Mouse (Mus musculus): ENCODE measurements at regions not wholly inside any gene's neighbourhood (a gene's known extent, or its start where the extent isn't known, plus 50 kb on each side); places are given as distances from the start of the nearest gene placed in this dataset.
A peak's percentile ranks its signal among the peaks of the same experiment; 100 is the strongest.

DNA sequence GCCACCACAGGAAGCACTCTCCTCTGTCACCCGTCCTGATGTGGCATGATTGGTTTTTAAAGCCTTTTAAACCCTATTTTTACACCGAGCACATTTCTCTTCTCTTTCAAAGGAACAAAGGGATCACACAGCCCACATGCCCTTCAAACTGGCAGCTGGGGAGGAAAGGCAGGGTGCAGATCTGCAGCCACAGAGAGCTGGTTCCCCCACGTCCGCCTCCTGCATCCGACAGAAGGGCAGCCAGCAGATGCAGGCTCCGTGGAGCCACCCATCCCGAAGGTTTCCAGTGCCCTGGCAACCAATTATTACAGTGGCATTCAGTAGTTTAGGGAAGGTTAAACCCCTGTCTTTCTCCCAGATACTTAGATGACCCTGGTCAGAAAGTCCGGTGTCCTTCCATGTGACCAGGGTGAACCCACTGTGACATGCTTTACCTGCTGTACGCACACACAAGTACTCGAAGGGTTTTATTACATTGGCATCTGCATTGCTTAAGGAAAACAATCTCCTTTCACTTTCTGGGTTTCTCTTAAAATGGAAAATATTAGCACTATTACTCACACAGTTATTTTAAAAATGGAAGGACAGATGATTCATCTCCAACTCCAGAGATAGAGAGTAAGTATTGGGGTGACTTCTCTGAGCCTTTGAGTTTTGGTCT, 156.7 kb upstream of the Ubl3 start:
- Histone ChIP-seq H3K4me3 (replicated peaks) (no peak overlapping the region), H3K36me3 (replicated peaks) (no peaks in the 10 kb centered on the region), H3K27ac (no peak overlapping the region), H3K27me3 (no peaks in the 10 kb centered on the region), H3K4me2 (no peak overlapping the region), H3K9me3 (no peaks in the 10 kb centered on the region), H3K9ac (no peak overlapping the region), H3K4me1 (peaks cover 19% of the 10 kb centered on the region)
- ATAC-seq (ENCODE audit: low FRiP score): 0 out of 2 replicates have a peak, but pooled peaks have one; percentile 39
- WGBS: 34% methylated on average over 10 of the region's 10 CpGs

DNA sequence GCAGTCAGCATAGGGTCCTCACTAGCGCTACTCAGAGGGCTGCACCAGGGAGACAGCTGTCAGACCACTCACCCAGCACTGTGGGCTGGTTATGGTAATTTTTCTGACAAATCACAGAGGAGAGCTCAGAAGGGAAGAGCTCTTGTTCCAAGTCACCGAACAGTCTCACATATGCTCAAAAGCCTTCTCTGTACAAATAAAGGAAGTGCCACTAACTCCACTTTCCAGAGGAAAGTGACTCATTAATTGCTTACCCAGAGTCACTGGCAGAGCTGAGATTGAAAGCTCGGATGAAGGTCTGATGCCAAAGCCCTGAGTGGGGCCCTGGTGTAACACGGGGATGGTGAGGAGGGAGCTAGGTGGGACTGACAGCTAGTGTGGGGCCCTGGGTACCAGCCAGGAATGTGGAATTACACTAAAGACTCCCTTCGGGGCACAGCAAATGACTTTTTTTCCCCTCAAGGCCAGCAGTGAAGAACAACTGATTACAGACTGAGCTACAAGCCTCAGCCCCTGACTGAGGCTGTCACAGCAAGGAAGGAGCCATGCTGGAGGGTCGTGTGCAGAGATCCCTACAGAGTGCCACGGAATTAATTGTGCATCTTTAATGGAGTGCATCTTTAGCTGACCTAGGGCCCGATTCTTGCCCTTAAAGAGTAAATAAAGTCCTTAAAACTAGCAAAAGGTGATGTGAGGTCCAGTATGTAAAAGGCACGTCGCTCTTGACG, 155.6 kb upstream of the Ubl3 start:
- Histone ChIP-seq H3K4me3 (replicated peaks) (no peak overlapping the region), H3K9me3 (no peaks in the 10 kb centered on the region), H3K9ac (no peak overlapping the region), H3K27ac (peak overlapping the region; percentile 54; the same call in 1 of the 2 replicates), H3K27me3 (no peaks in the 10 kb centered on the region), H3K36me3 (replicated peaks) (no peaks in the 10 kb centered on the region), H3K4me1 (peaks cover 19% of the 10 kb centered on the region), H3K4me2 (peak overlapping the region; percentile 3; the same call in 1 of the 2 replicates)
- ATAC-seq (ENCODE audit: low FRiP score): peak; percentile 65
- 26% methylated on average over 11 of the region's 11 CpGs for WGBS

- H3K4me3 ChIP-seq (replicated peaks): no peak overlapping the region
- H3K4me2 ChIP-seq: no peak overlapping the region
- peaks cover 19% of the 10 kb centered on the region for H3K4me1 ChIP-seq
- no peaks in the 10 kb centered on the region for H3K27me3 ChIP-seq
- H3K27ac ChIP-seq: 0 out of 2 replicates have a peak overlapping the region, but pooled peaks have one; percentile 54
- H3K9ac ChIP-seq: no peak overlapping the region
- no peaks in the 10 kb centered on the region for H3K36me3 ChIP-seq (replicated peaks)
- ATAC-seq (ENCODE audit: low FRiP score): no peak
- 91% methylated on average over 12 of the region's 12 CpGs for WGBS
- no peaks in the 10 kb centered on the region for H3K9me3 ChIP-seq
Observed at GRCm38 (mm10) chr5:148707335-148707734, 154.7 kb upstream of the Ubl3 start.

- ATAC-seq (ENCODE audit: low FRiP score): no peak
- Histone ChIP-seq H3K4me3 (replicated peaks) (no peak overlapping the region), H3K9ac (no peak overlapping the region), H3K27ac (no peak overlapping the region), H3K36me3 (replicated peaks) (no peaks in the 10 kb centered on the region), H3K4me2 (no peak overlapping the region), H3K9me3 (no peaks in the 10 kb centered on the region), H3K27me3 (no peaks in the 10 kb centered on the region), H3K4me1 (peaks cover 19% of the 10 kb centered on the region)
- WGBS: 90% methylated on average over 16 of the region's 16 CpGs
Observed at GRCm38 (mm10) chr5:148706323-148707120, 153.9 kb upstream of the Ubl3 start.

DNA sequence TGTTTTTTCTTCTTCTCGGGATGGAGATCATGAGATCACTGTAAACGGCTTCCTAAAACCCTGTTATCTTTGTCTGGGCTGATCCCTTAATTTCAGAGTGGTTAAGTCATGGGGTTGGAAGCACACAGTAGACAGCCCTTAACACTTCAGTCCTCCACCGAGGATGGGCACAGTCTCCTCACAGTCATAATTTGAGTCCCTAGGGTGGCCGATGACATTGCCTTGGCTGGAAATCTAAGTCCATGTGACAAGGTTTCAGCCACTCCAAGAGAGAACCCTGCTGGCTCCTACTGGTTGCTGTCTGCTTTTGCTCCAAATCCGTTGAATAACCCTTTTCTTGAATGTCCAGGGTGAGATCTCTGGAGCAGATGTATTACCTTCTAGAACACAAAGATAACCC, 152.2 kb upstream of the Ubl3 start:
- ATAC-seq (ENCODE audit: low FRiP score): no peak
- no peak overlapping the region for H3K4me2 ChIP-seq
- no peaks in the 10 kb centered on the region for H3K36me3 ChIP-seq (replicated peaks)
- WGBS: 74% methylated on average over 5 of the region's 5 CpGs
- H3K27me3 ChIP-seq: no peaks in the 10 kb centered on the region
- H3K4me3 ChIP-seq (replicated peaks): no peak overlapping the region
- no peak overlapping the region for H3K9ac ChIP-seq
- H3K9me3 ChIP-seq: no peaks in the 10 kb centered on the region
- H3K27ac ChIP-seq: no peak overlapping the region
- peaks cover 19% of the 10 kb centered on the region for H3K4me1 ChIP-seq

GRCm38 (mm10) chr5:148701859-148702258, 149.3 kb upstream of the Ubl3 start:
- no peak; the same call in 1 of the 2 replicates for ATAC-seq (ENCODE audit: low FRiP score)
- no peak overlapping the region for H3K27ac ChIP-seq
- H3K9me3 ChIP-seq: no peaks in the 10 kb centered on the region
- no peaks in the 10 kb centered on the region for H3K27me3 ChIP-seq
- H3K4me3 ChIP-seq (replicated peaks): no peak overlapping the region
- no peak overlapping the region for H3K4me2 ChIP-seq
- no peak overlapping the region for H3K9ac ChIP-seq
- H3K36me3 ChIP-seq (replicated peaks): no peaks in the 10 kb centered on the region
- 41% methylated on average over 8 of the region's 8 CpGs for WGBS
- H3K4me1 ChIP-seq: no peaks in the 10 kb centered on the region

GRCm38 (mm10) chr5:148701001-148701400, 148.4 kb upstream of the Ubl3 start:
- no peak overlapping the region for H3K4me2 ChIP-seq
- H3K9me3 ChIP-seq: no peaks in the 10 kb centered on the region
- WGBS: 87% methylated on average over 7 of the region's 7 CpGs
- H3K27ac ChIP-seq: no peak overlapping the region
- H3K36me3 ChIP-seq (replicated peaks): no peaks in the 10 kb centered on the region
- H3K4me3 ChIP-seq (replicated peaks): no peak overlapping the region
- no peak overlapping the region for H3K9ac ChIP-seq
- no peaks in the 10 kb centered on the region for H3K4me1 ChIP-seq
- ATAC-seq (ENCODE audit: low FRiP score): no peak
- no peaks in the 10 kb centered on the region for H3K27me3 ChIP-seq

- H3K27ac ChIP-seq: no peak overlapping the region
- 88% methylated on average over 5 of the region's 5 CpGs for WGBS
- no peak overlapping the region for H3K4me3 ChIP-seq (replicated peaks)
- H3K9ac ChIP-seq: no peak overlapping the region
- no peak for ATAC-seq (ENCODE audit: low FRiP score)
- no peaks in the 10 kb centered on the region for H3K4me1 ChIP-seq
- H3K36me3 ChIP-seq (replicated peaks): no peaks in the 10 kb centered on the region
- H3K9me3 ChIP-seq: no peaks in the 10 kb centered on the region
- H3K4me2 ChIP-seq: no peak overlapping the region
- no peaks in the 10 kb centered on the region for H3K27me3 ChIP-seq
Observed at GRCm38 (mm10) chr5:148700240-148700639, 147.7 kb upstream of the Ubl3 start.

DNA sequence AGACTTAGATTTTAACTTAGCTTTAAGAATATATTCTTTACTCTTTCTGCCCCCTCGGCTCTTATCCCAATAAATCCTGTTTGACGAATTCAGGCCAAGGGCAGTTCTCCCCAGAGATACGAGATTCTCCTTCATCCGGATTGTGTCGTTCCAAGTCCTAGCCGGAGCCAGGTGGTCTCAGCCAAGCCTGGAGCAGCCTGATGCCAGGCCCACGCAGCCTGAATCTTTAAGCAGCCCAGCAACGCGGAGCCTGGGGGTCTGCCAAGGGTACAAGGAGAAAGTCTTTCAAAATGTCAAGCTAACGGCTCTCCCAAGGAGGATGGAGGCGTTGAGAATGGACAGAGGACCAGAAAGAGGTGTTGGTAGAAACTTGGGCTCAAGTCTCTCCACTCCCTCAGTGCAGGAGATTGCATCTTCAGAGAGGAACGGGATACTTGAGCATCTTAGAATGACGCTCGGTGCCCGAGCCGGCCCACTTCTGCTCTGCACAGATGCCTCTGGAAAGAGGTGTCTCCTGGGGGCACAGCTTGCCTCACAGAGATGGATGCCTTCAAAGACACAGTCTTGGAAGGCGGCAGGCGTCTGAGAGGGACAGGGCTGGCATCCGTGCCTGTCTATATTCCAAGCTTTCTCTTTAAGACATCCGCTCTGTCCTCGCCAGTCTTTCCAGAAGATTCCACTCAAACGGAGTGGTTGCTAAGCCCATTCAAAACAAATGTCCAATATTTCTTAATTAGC, 145.2 kb upstream of the Ubl3 start:
- Histone ChIP-seq H3K4me2 (no peak overlapping the region), H3K4me1 (peaks cover 5% of the 10 kb centered on the region), H3K4me3 (replicated peaks) (no peak overlapping the region), H3K27me3 (no peaks in the 10 kb centered on the region), H3K27ac (no peak overlapping the region), H3K9me3 (no peaks in the 10 kb centered on the region), H3K36me3 (replicated peaks) (no peaks in the 10 kb centered on the region), H3K9ac (no peak overlapping the region)
- no peak for ATAC-seq (ENCODE audit: low FRiP score)
- 84% methylated on average over 22 of the region's 22 CpGs for WGBS

DNA sequence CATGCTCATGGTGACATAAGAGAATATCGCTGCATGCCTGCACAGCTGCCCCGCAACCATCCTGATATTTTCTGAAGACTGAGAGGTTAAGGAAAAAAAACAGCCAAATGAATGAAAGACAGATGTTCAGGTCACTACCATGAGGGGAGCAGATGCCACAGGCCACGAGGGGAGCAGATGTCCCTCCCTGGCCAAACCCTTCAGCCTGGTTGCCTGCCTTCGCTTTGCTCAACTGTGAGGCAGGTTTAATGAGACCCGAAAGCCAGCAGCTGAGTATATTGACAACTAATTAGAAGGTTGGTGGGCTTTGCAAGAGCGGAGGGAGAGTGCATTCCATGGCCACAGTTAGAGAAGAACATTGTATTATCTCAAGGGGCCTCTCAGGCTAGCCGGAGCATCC, 141.8 kb upstream of the Ubl3 start:
- no peak overlapping the region for H3K4me3 ChIP-seq (replicated peaks)
- H3K9me3 ChIP-seq: no peaks in the 10 kb centered on the region
- no peak overlapping the region for H3K9ac ChIP-seq
- no peaks in the 10 kb centered on the region for H3K36me3 ChIP-seq (replicated peaks)
- peaks cover 21% of the 10 kb centered on the region for H3K4me1 ChIP-seq
- H3K27ac ChIP-seq: peak overlapping the region; percentile 4; the same call in 1 of the 2 replicates
- no peak overlapping the region for H3K4me2 ChIP-seq
- no peak for ATAC-seq (ENCODE audit: low FRiP score)
- WGBS: 55% methylated on average over 7 of the region's 7 CpGs
- H3K27me3 ChIP-seq: no peaks in the 10 kb centered on the region

DNA sequence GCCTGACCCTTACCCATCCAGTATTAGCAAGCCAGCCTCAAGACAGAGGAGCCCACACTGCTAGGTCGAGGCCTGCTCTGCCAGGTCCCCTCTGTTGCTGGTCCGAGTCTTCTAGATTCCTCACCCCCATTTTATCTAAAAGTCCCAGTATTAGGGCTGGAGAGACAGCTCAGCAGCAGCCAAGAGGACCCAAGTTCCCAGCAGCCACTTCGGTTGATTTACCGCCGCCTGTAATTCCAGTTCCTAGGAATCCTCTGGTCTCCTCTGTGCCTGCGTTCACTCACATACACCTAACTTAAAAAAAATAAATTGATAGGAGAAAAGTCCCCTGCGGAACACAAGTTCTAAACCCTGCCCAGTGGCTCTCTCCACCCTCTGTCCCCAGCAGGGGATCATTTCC, 138.9 kb upstream of the Ubl3 start:
- Histone ChIP-seq H3K27ac (no peak overlapping the region), H3K9ac (no peak overlapping the region; the same call in 1 of the 2 replicates), H3K9me3 (no peaks in the 10 kb centered on the region), H3K27me3 (no peaks in the 10 kb centered on the region), H3K4me3 (replicated peaks) (no peak overlapping the region), H3K4me2 (no peak overlapping the region), H3K36me3 (replicated peaks) (no peaks in the 10 kb centered on the region), H3K4me1 (peaks cover 35% of the 10 kb centered on the region)
- 76% methylated on average over 7 of the region's 7 CpGs for WGBS
- ATAC-seq (ENCODE audit: low FRiP score): no peak

- no peaks in the 10 kb centered on the region for H3K9me3 ChIP-seq
- no peak for ATAC-seq (ENCODE audit: low FRiP score)
- no peak overlapping the region for H3K4me2 ChIP-seq
- no peaks in the 10 kb centered on the region for H3K36me3 ChIP-seq (replicated peaks)
- WGBS: 71% methylated on average over 8 of the region's 8 CpGs
- H3K27ac ChIP-seq: no peak overlapping the region
- no peaks in the 10 kb centered on the region for H3K27me3 ChIP-seq
- H3K9ac ChIP-seq: no peak overlapping the region
- peaks cover 35% of the 10 kb centered on the region for H3K4me1 ChIP-seq
- no peak overlapping the region for H3K4me3 ChIP-seq (replicated peaks)
Observed at GRCm38 (mm10) chr5:148690823-148691197, 138.2 kb upstream of the Ubl3 start.

All from forebrain, embryonic 12.5 days (tissue).